Mouse (Mus musculus) midbrain, embryonic 11.5 days (tissue): Measurements from ENCODE around the gene Pgls. TPM values are rescaled to one million over a fixed set of nuclear protein-coding genes. Genes with fewer than 3 reads are reported as not detected.

Experiments used
- ATAC-seq: fragments of 200-750 bp; cut with Nextera tagmentation; 2 replicates; pipeline ENCODE4 v1.8.0; 2017; ENCODE audit warnings: moderate TSS enrichment, moderate library complexity; ENCODE audit not compliant: low FRiP score
- DNase-seq: peaks from one replicate; pipeline ENCODE4 v3.0.0; 2015; ENCODE audit warnings: low spot score; ENCODE audit errors: missing footprints
- H3K27ac ChIP-seq: fragments of 300-500 bp; sonication (generic); 2 replicates; pipeline ENCODE4 v1.5.1; 2014; ENCODE audit warnings: low read depth, low read length
- H3K27me3 ChIP-seq: fragments of 300-500 bp; sonication (generic); 2 replicates; pipeline ENCODE4 v1.6.1; 2014; ENCODE audit warnings: mild to moderate bottlenecking, low read length, moderate library complexity, mixed read lengths; ENCODE audit not compliant: control insufficient read depth, insufficient read depth
- H3K36me3 ChIP-seq: fragments of 300-500 bp; sonication (generic); 2 replicates; pipeline ENCODE4 v1.6.1; 2014; ENCODE audit warnings: mild to moderate bottlenecking, low read length, moderate library complexity, mixed read lengths; ENCODE audit not compliant: control insufficient read depth, insufficient read depth
- H3K4me1 ChIP-seq: fragments of 300-500 bp; sonication (generic); 2 replicates; pipeline ENCODE4 v1.6.1; 2014; ENCODE audit warnings: low read length; ENCODE audit not compliant: control insufficient read depth, insufficient read depth
- H3K4me2 ChIP-seq: fragments of 300-500 bp; sonication (generic); 2 replicates; pipeline ENCODE4 v1.6.1; 2014; ENCODE audit warnings: mild to moderate bottlenecking, moderate library complexity
- H3K4me3 ChIP-seq: fragments of 300-500 bp; sonication (generic); 2 replicates; pipeline ENCODE4 v1.5.1; 2014; ENCODE audit warnings: low read depth, low read length
- H3K9ac ChIP-seq: fragments of 300-500 bp; sonication (generic); 2 replicates; pipeline ENCODE4 v1.6.1; 2014; ENCODE audit warnings: low read length
- H3K9me3 ChIP-seq: fragments of 300-500 bp; sonication (generic); 2 replicates; pipeline ENCODE4 v1.6.1; 2016; ENCODE audit warnings: low read length; ENCODE audit not compliant: control insufficient read depth
- WGBS: fragments of 180-500 bp; shearing (Covaris S2); extraction: QIAGEN DNeasy Blood & Tissue Kit; methylation state at CpG from one replicate; pipeline ENCODE4 v1.1.7; 2014; 5-methylcytosine and 5-hydroxymethylcytosine counted together
- polyA plus RNA-seq: library from polyadenylated mRNA; unstranded; fragments of >200 nt; fragmentation: Nextera tagmentation; extraction: Ambion mirVana; gene quantifications from 2 replicates; pipeline ENCODE4 v1.2.1, GENCODE M21; 2014

Gene Pgls
- polyA plus RNA-seq = 224 and 234 TPM in 2 replicates

DNA sequence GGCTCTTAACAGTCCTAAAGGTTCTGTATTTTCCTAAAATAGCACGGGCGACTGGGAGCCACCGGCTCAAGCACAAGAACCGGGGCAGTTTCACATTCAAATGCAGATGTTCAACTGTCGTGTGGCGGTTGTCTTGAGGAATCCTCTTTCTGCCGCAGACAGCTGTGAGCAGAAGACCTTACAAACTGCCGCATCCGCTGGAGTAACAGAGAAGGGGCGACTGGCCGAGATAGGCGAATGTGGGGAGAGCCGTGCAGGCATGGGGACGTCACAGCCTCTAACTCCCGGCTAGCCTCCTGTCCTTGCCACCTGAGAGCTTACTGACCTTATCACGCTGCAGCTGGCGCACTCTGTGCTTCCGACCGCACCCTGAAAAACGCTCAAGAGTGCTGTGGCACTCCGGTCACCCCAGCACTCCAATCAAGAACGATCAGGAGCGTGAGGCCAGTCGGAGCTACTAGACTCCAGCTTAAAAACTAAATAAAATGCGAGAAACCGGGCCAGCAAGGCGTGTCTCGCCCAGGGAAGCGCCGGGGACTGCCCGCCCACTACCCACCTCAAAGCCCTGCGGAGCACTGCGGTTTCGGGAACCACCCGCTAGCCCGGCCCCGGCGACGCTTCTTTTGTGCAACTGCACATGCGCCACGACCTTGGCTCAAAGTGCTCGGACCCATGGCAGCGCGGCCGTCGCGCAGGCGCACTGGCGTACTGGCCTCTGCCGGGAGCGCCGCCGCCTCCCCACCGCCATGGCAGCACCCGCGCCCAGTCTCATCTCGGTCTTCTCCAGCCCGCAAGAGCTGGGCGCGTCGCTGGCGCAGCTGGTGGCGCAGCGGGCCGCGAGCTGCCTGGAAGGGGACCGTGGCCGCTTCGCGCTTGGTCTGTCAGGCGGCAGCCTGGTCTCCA lies at the start of gene Pgls:
TSS of gene Pgls (plus strand) at position 706 of the 903 bp plus-strand sequence.
- peak; percentile 90 for ATAC-seq
- WGBS = under 1% methylated on average over 60 of the region's 71 CpGs

DNA sequence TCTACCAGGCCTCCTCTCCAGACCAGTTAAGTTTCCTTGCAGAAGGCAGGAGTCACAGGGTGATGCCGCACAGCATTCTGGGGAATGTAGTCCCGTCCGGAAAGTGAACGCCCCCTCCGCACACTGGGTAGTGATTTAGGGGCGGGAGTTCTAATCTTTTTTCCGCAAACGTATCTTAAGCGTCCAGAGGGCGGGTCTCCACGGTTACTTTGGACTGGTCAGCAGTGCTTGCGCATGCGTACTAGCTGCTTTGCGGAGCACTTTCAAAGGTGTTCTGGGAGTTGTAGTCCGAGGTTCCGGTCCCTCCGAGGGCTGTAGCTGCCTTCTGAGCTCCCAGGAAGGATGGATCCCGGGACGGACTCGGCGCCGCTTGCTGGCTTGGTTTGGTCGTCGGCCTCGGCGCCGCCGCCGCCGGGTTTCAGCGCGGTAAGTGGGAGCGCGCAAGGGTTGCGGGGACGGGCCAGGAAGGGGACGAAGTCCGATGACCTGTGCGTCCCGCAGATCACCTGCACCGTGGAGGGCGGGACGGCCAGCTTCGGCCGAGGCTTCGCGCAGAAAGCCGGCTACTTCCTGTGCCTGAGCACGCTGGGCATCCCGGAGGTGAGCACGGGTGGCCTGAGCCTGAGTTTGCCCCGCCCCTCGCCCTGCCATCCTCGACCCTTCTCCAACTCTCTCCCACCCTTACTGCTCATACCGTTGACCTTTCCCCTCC lies 49.2 kb upstream of the Pgls start, which contains the start of gene Mvb12a:
TSS of gene Mvb12a (plus strand) at position 291 of the 712 bp plus-strand sequence.
- Histone ChIP-seq H3K4me2 (peak within 1 kb of the TSS; percentile 58), H3K36me3 (no peaks in the 10 kb centered on the region; the same call in 1 of the 2 replicates), H3K27ac (no peak within 1 kb of the TSS), H3K9me3 (no peaks in the 10 kb centered on the region), H3K9ac (peak within 1 kb of the TSS; percentile 73), H3K4me1 (peaks cover 3% of the 10 kb centered on the region; the same call in 1 of the 2 replicates), H3K4me3 (peak within 1 kb of the TSS; percentile 70), H3K27me3 (peaks cover 2% of the 10 kb centered on the region; the same call in 1 of the 2 replicates)
- DNase-seq = peak; percentile 99
- peak; percentile 96 for ATAC-seq
- under 1% methylated on average over 54 of the region's 55 CpGs for WGBS

More for the DNA sequence above, at the start of gene Pgls:
- Histone ChIP-seq H3K9ac (peak within 1 kb of the TSS; percentile 85), H3K4me3 (peak within 1 kb of the TSS; percentile 69), H3K4me2 (peak within 1 kb of the TSS; percentile 86), H3K4me1 (peaks cover 22% of the 10 kb centered on the region), H3K27me3 (no peaks in the 10 kb centered on the region), H3K9me3 (no peaks in the 10 kb centered on the region), H3K27ac (peak within 1 kb of the TSS; percentile 94), H3K36me3 (no peaks in the 10 kb centered on the region)
- peak; percentile 99 for DNase-seq

DNA sequence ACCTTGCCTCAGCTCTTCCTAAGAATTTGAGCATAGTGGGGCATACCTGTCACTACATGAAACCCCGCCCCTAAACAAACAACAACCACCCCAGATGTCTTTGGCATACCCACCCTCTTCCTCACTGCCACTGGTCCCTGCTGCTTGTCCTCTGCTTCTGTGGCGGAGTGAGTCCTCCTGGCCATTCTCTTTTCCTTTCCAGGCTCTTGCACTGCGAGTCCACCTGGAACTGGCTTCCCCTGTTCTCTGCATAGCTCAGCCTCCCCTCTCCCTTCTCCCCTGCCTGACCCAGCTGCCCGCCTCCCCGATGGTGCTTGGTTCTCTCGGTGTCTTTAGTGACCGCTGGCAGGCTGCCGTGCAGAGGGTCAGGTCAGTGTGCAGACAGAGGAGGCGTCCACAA lies 48.2 kb upstream of the Pgls start:
- H3K9ac ChIP-seq = no peak overlapping the region
- ATAC-seq (no peak), DNase-seq (no peak)
- H3K4me3 ChIP-seq = no peak overlapping the region; the same call in 1 of the 2 replicates
- peaks cover 3% of the 10 kb centered on the region; the same call in 1 of the 2 replicates for H3K4me1 ChIP-seq
- no peaks in the 10 kb centered on the region for H3K27me3 ChIP-seq
- no peaks in the 10 kb centered on the region for H3K9me3 ChIP-seq
- WGBS = 94% methylated on average over 9 of the region's 9 CpGs
- peak overlapping the region; percentile 58 for H3K4me2 ChIP-seq
- no peak overlapping the region for H3K27ac ChIP-seq
- peaks cover 3% of the 10 kb centered on the region; the same call in 1 of the 2 replicates for H3K36me3 ChIP-seq

DNA sequence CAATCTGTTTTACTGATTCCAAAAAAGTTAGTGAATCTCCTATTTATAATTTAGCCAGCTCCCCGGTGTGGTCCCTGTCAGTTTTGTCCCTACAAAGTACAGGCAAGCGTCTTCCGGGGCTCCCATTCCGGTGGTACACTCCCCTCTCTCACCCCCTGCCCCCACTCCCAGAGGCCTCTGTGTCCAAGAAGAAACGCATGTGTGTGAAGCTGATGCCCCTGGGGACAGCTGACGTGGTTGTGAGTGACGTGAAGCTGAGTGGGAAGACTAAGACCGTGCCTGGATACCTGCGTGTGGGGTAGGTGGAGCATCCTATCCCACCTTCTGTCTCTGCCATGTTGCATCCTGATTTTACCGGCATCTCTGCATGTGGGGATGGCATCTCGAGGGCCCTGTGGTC lies 46.9 kb upstream of the Pgls start:
- Histone ChIP-seq H3K27ac (no peak overlapping the region), H3K4me2 (no peak overlapping the region), H3K36me3 (peaks cover 3% of the 10 kb centered on the region; the same call in 1 of the 2 replicates), H3K4me1 (peaks cover 3% of the 10 kb centered on the region; the same call in 1 of the 2 replicates), H3K9ac (no peak overlapping the region), H3K9me3 (no peaks in the 10 kb centered on the region), H3K27me3 (no peaks in the 10 kb centered on the region), H3K4me3 (no peak overlapping the region)
- DNase-seq (no peak), ATAC-seq (no peak)
- 93% methylated on average over 11 of the region's 11 CpGs for WGBS

DNA sequence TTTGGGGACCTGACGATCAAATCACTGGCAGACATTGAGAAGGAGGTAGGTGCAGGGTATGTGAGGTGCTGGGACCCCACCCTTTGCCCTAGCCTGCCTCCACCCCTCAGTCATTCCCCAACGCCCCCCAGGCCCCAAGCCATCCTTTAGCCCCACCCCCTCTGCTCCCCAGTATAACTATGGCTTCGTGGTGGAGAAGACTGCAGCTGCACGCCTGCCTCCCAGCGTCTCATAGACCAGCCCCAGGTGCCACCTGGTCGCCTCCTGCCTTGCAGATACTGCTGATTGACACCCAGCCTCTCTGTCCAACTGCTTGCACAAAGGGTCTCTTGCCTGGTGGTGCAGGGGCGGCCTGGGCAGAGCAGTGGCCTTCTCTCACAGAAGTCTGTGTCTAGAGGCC lies 44.4 kb upstream of the Pgls start:
- ATAC-seq = no peak
- Histone ChIP-seq H3K27me3 (no peaks in the 10 kb centered on the region), H3K27ac (no peak overlapping the region)

DNA sequence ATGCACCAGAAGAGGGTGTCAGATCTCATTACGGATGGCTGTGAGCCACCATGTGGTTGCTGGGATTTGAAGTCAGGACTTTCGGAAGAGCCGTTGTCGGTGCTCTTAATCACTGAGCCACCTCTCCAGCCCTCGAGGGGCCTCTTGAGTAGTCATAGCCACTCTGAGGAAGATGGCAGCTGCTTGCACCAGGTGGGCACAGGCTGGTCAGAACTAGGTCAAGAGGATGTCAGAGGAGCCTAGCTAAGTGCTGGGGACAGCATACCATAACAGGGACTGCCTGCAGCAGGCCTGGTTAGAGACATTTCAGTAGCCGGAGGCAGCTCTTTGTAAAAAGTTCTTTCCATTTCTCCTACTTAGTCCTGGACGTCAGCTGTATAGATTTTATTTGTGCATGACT lies 41.2 kb upstream of the Pgls start:
- Histone ChIP-seq H3K9me3 (no peaks in the 10 kb centered on the region), H3K9ac (no peak overlapping the region), H3K4me2 (no peak overlapping the region), H3K36me3 (peaks cover 3% of the 10 kb centered on the region; the same call in 1 of the 2 replicates), H3K4me1 (no peaks in the 10 kb centered on the region), H3K27ac (no peak overlapping the region), H3K4me3 (no peak overlapping the region), H3K27me3 (peaks cover 2% of the 10 kb centered on the region; the same call in 1 of the 2 replicates)
- WGBS = 73% methylated on average over 7 of the region's 7 CpGs
- DNase-seq (no peak), ATAC-seq (no peak)

More for the DNA sequence above, 44.4 kb upstream of the Pgls start:
- Histone ChIP-seq H3K4me1 (peaks cover 3% of the 10 kb centered on the region; the same call in 1 of the 2 replicates), H3K9ac (no peak overlapping the region), H3K36me3 (peaks cover 3% of the 10 kb centered on the region; the same call in 1 of the 2 replicates), H3K4me2 (no peak overlapping the region), H3K9me3 (no peaks in the 10 kb centered on the region), H3K4me3 (no peak overlapping the region)
- DNase-seq = no peak
- WGBS = 84% methylated on average over 7 of the region's 7 CpGs

DNA sequence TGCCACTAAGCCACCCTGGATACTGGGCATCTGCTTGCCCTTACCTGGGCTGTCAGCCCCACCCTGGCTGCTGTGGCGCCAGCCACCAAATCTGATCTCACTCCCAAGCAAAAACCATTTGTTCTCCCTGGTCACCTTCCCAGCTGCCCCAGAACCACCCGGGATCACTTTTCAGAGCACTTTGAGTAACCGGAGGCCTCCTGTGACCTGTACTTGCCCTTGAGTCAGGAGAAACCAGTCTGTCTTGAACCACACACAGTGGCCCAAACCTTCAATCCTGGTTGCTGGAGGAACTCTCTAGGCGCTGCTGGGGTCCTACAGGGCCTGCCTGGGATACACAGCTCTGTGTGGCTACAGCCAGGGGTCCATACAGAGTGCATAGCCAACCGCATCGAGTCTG lies 39.2 kb upstream of the Pgls start:
- Histone ChIP-seq H3K36me3 (0 out of 2 replicates have a peak, but pooled peaks cover 3% of the 10 kb centered on the region), H3K27me3 (peaks cover 17% of the 10 kb centered on the region), H3K9ac (no peak overlapping the region), H3K4me3 (no peak overlapping the region), H3K9me3 (no peaks in the 10 kb centered on the region), H3K4me2 (no peak overlapping the region), H3K27ac (no peak overlapping the region), H3K4me1 (no peaks in the 10 kb centered on the region)
- DNase-seq (no peak), ATAC-seq (no peak)
- WGBS = 74% methylated on average over 6 of the region's 6 CpGs

DNA sequence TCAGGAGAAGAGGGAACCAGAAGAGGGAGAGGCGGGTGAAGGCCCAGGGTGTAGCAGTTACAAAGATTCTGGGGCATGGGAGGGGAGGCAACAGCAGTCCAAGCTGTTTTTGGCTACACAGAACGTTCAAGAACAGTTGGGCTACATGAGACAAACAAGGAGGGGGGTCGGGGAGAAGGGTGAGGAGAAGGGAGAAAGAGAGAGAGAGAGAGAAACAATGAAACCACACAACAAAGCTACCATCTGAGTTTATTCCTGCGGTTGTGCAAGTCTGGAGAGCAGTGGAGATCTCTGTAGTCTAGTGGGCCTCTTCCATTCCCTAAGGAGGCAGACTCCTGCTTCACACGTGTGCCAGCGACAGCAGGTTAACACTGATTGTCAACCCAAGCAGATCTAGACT lies 38.0 kb upstream of the Pgls start:
- H3K36me3 ChIP-seq = no peaks in the 10 kb centered on the region
- H3K27me3 ChIP-seq = peaks cover 29% of the 10 kb centered on the region
- H3K9me3 ChIP-seq = no peaks in the 10 kb centered on the region
- no peak for DNase-seq
- ATAC-seq = no peak
- 73% methylated on average over 6 of the region's 6 CpGs for WGBS
- H3K4me3 ChIP-seq = no peak overlapping the region
- no peak overlapping the region for H3K9ac ChIP-seq
- H3K27ac ChIP-seq = no peak overlapping the region
- no peaks in the 10 kb centered on the region for H3K4me1 ChIP-seq
- no peak overlapping the region for H3K4me2 ChIP-seq
